Mouse (Mus musculus) G1E-ER4 (cell line): ENCODE results near the gene Bcas1. TPM values are rescaled to one million over a fixed set of nuclear protein-coding genes. Genes with fewer than 3 reads are reported as not detected.

Source experiments
- GATA1 ChIP-seq: IDR thresholded peaks from one replicate; pipeline ENCODE4 v1.8.0; 2012; ENCODE audit warnings: low read length, inconsistent platforms
- polyA plus RNA-seq: library from polyadenylated mRNA; stranded (reverse); fragments of >175 nt; gene quantifications from 2 replicates; pipeline ENCODE4 v1.2.3, GENCODE M21; 2012

Gene Bcas1
- polyA plus RNA-seq, 1 experiment: not detected

- TF ChIP-seq GATA1: no peak
Measured at GRCm38 (mm10) chr2:170384770-170385169, 42.9 kb downstream of the Bcas1 start.

- no peak for TF ChIP-seq GATA1
Measured at GRCm38 (mm10) chr2:170373391-170373790, 54.3 kb downstream of the Bcas1 start.

GRCm38 (mm10) chr2:170365676-170366075, 62.0 kb downstream of the Bcas1 start:
- TF ChIP-seq GATA1: no peak

- TF ChIP-seq GATA1: no peak
Measured at GRCm38 (mm10) chr2:170365271-170365670, 62.4 kb downstream of the Bcas1 start.

- no peak for TF ChIP-seq GATA1
Measured at GRCm38 (mm10) chr2:170356667-170357374, 70.8 kb downstream of the Bcas1 start.

- no peak for TF ChIP-seq GATA1
Measured at GRCm38 (mm10) chr2:170354963-170355367, 72.7 kb downstream of the Bcas1 start.

- TF ChIP-seq GATA1: no peak
Measured at GRCm38 (mm10) chr2:170352273-170352672, 75.4 kb downstream of the Bcas1 start.

- no peak for TF ChIP-seq GATA1
Measured at GRCm38 (mm10) chr2:170351847-170352246, 75.8 kb downstream of the Bcas1 start.

- no peak for TF ChIP-seq GATA1
Measured at GRCm38 (mm10) chr2:170349784-170350183, 77.9 kb downstream of the Bcas1 start.

GRCm38 (mm10) chr2:170349096-170349495, 78.5 kb downstream of the Bcas1 start:
- TF ChIP-seq GATA1: no peak

GRCm38 (mm10) chr2:170347131-170347765, 80.4 kb downstream of the Bcas1 start:
- no peak for TF ChIP-seq GATA1

GRCm38 (mm10) chr2:170345410-170345793, 82.2 kb downstream of the Bcas1 start:
- TF ChIP-seq GATA1: no peak

- no peak for TF ChIP-seq GATA1
Measured at GRCm38 (mm10) chr2:170344502-170345409, 82.9 kb downstream of the Bcas1 start.

- TF ChIP-seq GATA1: no peak
Measured at GRCm38 (mm10) chr2:170343819-170344317, 83.8 kb downstream of the Bcas1 start.

- no peak for TF ChIP-seq GATA1
Measured at GRCm38 (mm10) chr2:170343133-170343818, 84.4 kb downstream of the Bcas1 start.
